Mouse (Mus musculus): Measurements from ENCODE around the gene Apba1. TPM values are rescaled to one million over a fixed set of nuclear protein-coding genes. Genes with fewer than 3 reads are reported as not detected.

The Apba1 gene
- total and polyA plus RNA-seq, 3 experiments: 2.0 to 4.6 (median 3.5) TPM

DNA sequence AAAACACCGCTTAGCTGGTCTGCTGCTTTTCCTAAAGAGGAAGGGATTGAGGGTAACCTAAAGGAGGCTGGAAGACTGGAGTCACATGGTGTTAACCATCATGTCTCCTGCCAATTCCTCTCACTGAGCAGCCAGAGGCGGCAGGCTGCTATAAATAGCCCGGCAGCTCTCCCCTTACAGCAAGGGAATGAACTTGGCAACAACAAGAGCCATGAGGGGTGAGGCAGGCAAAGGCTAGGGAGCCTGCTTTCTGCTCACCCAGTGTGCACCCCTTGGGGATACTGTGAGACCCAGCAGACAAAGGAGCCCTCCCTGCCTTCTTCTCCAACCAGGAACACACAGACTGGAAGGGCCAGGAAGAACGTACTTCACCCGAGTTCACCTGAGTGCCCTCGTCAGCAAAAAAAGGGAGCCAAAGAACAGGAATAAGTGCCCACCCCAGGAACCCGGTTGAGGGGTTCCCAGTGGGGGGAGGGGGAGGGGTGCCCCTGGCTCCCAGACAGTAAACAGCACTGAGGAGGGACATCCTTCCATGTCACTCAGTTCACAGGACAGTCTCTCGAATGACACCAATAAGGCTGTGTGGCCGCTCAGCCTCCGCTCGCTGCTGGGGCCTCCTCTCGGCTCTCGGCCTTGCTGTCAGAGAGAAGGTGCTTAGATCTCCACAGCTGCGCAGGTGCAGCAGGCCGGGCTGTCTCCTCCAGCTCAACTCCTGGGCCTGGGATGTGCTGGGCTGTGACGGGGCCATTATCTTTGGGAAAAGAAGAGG is 214.4 kb downstream of the Apba1 start:
- DNase-seq: peak; percentile 43

DNA sequence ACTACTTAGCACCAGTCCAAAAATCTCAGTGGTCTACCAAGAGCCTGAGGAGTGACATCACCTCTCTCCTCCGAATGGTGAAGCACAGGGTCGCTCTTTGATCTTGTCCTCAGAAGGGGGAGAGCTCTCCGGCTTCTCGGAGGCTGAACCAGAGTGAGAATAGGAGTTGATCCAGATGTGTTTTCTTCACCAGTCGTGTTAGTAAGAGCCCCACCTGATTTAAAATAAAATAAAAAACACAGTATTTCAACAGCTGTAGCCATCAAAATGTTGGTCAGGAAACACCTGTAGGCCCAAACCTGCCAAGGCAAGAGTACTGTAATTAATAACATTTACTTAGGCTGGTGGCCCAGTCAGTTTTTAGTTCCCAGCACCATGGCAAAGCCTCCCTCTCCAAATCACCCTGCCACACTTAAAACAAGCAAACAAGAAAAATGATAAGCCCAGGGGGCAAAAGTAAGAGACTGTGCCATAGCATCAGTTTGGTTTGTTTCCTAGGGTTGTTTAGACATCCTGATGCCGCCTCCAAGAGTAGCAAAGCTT is 219.3 kb downstream of the Apba1 start:
- no peak for DNase-seq

DNA sequence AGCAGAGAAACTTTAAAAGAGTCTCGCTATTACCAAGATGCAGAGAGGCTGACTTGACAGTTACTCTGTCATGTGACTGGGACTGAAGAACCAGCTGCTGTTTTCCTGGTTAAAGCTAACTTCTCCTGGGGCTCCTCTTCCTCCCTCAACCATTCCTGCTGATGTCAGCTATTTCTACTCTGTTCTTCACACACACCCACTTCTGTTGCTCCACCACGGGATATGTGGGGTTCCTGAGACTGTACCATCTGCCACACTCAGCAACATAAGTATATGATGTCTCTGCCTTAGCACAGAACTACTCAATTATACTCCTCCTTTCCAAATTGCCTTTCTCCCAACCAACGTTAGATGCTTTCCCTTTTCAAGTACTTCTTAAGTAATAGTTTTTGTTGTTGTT is 221.9 kb downstream of the Apba1 start:
- DNase-seq: no peak

DNA sequence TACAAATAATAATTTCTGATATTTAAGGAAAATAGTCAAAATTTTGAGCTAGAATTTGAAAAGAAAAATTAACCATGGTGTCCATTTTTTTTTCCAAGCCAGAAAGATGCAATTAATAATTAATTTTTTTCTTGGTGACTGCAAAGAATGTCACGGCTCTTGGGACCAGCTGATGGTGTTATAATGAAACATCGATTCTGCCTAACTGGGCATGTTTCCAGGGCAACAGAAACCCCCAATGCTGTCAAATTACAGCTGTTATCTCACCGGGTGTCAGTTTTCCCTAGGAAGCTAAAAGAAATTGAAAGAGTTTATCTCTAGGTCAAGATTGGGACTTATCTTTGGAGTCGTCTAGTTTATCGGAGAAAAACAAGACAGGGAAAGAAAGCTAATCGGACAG is 225.5 kb downstream of the Apba1 start:
- no peak for DNase-seq

DNA sequence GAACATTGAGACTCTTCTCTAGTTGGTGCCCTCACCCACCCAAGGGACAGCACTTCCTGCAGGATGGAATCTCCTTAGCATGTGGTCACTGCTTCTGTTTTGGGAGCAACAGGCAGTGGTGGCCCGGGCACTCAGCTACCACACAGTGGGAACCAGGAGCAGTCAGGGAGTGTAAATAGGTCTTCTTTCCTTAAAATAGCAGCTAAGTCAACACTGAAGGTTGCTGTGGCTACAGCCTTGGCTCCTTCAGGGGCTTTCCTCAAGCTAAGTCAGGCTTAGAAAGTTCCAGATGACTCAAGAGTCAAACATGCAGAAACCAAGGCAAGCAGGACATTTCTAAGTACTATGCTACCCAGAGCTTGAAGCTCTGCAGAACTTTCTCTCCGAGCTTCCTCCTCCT is 228.6 kb downstream of the Apba1 start:
- DNase-seq: no peak

DNA sequence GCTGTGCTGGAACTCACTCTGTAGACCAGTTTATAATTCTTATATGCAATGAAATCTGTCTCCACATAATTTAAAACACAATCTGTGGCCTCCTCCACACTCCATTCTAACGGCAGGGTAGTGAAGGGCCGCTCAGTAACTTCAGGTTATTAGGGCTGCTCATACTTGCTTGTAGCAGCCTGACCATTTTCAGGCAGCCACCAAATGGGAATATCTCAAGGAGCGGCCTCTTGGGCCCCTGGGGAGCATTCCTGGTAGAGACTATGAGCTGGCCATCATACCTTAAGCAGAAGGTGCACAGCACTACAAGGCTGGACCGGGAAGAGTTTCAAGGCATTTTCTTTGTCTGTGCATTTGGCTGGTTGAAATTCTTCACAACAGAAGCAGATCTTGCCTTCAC is 229.5 kb downstream of the Apba1 start:
- no peak for DNase-seq

DNA sequence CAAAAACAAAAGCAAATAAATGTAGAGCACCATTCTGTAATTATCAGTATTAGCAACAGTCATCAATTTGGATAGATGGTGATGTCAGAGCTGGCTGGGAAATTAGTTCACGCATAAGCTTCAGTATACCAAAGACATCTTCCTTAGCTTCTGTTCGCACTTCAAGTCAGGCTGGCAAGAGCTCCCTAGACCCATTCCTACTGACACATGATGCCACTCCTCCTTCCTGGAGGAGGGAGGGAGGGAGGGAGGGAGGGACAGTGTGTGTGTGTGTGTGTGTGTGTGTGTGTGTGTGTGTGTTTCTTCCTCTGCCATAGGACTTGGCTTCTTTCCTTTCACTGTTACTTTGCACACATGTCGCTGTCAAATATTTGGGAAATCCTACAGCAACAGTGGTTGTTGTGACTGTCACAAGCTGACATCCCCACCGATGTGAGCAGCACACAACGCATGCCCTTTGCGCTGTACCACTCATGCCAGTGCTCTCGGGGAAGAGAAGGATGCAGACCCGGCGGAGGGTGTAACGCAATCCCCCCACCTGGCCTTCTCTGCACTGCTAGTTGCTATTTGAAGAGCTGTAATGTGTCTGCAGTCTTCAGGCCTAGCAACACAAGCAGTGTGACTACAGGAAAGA is 237.2 kb downstream of the Apba1 start:
- DNase-seq: no peak

Other genes with a start within 250 kb of the Apba1 start
- gene 1700028P14Rik, start 106.1 kb upstream of the Apba1 start, total RNA-seq (2021): not detected
- not detected in 2 replicates for gene 1700028P14Rik, start 106.1 kb upstream of the Apba1 start, polyA plus RNA-seq (2012; rRNA removed)
- 10 to 100 TPM; 23.5 to 24.3 TPM for gene Ptar1, start 71.5 kb upstream of the Apba1 start, total RNA-seq (2021)
- 0.75 and 0.90 TPM in 2 replicates for gene Ptar1, start 71.5 kb upstream of the Apba1 start, polyA plus RNA-seq (2012; rRNA removed)

Measured in adrenal gland, adult 2 months (tissue).